Mouse (Mus musculus) T-helper 17 cell (primary cell): ENCODE measurements around the gene Tmigd3.
"Not testable (repeated sequence)": the region's sequence is repeated elsewhere in the genome, so short reads cannot be mapped to it uniquely, and the experiment has no call there.

ENCODE experiments used
- in situ Hi-C, 2 experiments: fragments of 300-600 bp; cut with MboI, MseI; formaldehyde crosslinking; loops; 1 replicate in 1 of 2; 2 replicates in 1 of 2; pipeline ENCODE4 v1.15.1; 2025; ENCODE audit warnings: high pct_unique_total_duplicates in 2 of 2

Gene Tmigd3

GRCm38 (mm10) chr3:105898861-105899260 lies 28.2 kb downstream of the Tmigd3 start:
- in situ Hi-C loops, result loop anchor here (5.0 to 10.0 kb wide), 5 partner anchors 58 to 212 kb away; partner anchors contain the start of genes Ddx20 (in 2 of the 2), Rap1a (in 1 of the 2) and Wdr77 (in 1 of the 2)

GRCm38 (mm10) chr3:105899394-105900147 lies 28.9 kb downstream of the Tmigd3 start:
- in situ Hi-C loops, result loop anchor here (5.0 to 10.0 kb wide), 5 partner anchors 58 to 212 kb away; partner anchors contain the start of genes Ddx20 (in 2 of the 2), Rap1a (in 1 of the 2) and Wdr77 (in 1 of the 2)

- in situ Hi-C loops, result no loop called here
Observed at GRCm38 (mm10) chr3:105900266-105900665, 29.6 kb downstream of the Tmigd3 start.

GRCm38 (mm10) chr3:105900716-105901115 lies 30.0 kb downstream of the Tmigd3 start:
- in situ Hi-C loops, result no loop called here

GRCm38 (mm10) chr3:105901468-105901867 lies 30.8 kb downstream of the Tmigd3 start:
- in situ Hi-C loops, result no loop called here

GRCm38 (mm10) chr3:105904213-105904612 lies 33.5 kb downstream of the Tmigd3 start:
- in situ Hi-C loops, result no loop called here

GRCm38 (mm10) chr3:105904721-105905120 lies 34.0 kb downstream of the Tmigd3 start:
- in situ Hi-C loops, result no loop called here

GRCm38 (mm10) chr3:105907956-105908655 lies 37.4 kb downstream of the Tmigd3 start:
- in situ Hi-C loops, result no loop called here

GRCm38 (mm10) chr3:105908976-105909375 lies 38.3 kb downstream of the Tmigd3 start:
- in situ Hi-C loops, result no loop called here

- in situ Hi-C loops, result no loop called here
Observed at GRCm38 (mm10) chr3:105910519-105911190, 40.0 kb downstream of the Tmigd3 start.

GRCm38 (mm10) chr3:105912097-105912880 lies 41.6 kb downstream of the Tmigd3 start:
- in situ Hi-C loops, result no loop called here

- in situ Hi-C loops, result no loop called here
Observed at GRCm38 (mm10) chr3:105913839-105914681, 43.4 kb downstream of the Tmigd3 start.

- in situ Hi-C loops, result no loop called here
Observed at GRCm38 (mm10) chr3:105915281-105915680, 44.6 kb downstream of the Tmigd3 start.

GRCm38 (mm10) chr3:105916455-105916854 lies 45.8 kb downstream of the Tmigd3 start:
- in situ Hi-C loops, result not testable (repeated sequence)

GRCm38 (mm10) chr3:105917656-105918354 lies 47.1 kb downstream of the Tmigd3 start:
- in situ Hi-C loops, result no loop called here

GRCm38 (mm10) chr3:105918355-105918745 lies 47.6 kb downstream of the Tmigd3 start:
- in situ Hi-C loops, result no loop called here

- in situ Hi-C loops, result not testable (repeated sequence)
Observed at GRCm38 (mm10) chr3:105920743-105921142, 50.0 kb downstream of the Tmigd3 start.

GRCm38 (mm10) chr3:105921959-105922358 lies 51.3 kb downstream of the Tmigd3 start:
- in situ Hi-C loops, result no loop called here

- in situ Hi-C loops, result no loop called here
Observed at GRCm38 (mm10) chr3:105924616-105925015, 53.9 kb downstream of the Tmigd3 start.
